8 mouse cellular contexts compared by ENCODE assay signal in the genomic region with DNA sequence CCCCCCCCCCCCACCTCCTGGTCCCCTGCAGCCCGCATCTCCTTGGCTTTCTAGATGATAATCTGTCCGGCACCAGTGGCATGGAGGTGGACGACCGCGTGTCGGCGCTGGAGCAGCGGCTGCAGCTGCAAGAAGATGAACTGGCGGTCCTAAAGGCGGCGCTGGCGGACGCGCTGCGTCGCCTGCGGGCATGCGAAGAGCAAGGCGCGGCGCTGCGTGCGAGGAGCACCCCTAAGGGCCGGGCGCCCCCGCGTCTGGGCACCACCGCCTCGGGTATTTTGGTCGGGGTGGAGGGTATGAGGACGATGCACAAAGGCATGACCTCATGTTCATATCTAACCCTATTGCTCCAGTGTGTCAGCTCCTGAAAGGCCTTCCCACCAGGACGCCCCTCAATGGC. TPM values are rescaled to one million over a fixed set of nuclear protein-coding genes. Genes with fewer than 3 reads are reported as not detected.
DNase-seq lines count a peak whose midpoint lies in the region; ATAC-seq lines count a peak whose summit lies in the region.

No protein-coding gene starts in this region.

- H3K27ac ChIP-seq in limb, embryonic 11.5 days (replicated peaks; ENCODE audit: low read depth, low read length), result no peak overlapping the region

- peaks cover 10% of the 10 kb centered on the region; the same call in 1 of the 2 replicates for H3K4me1 ChIP-seq in limb, embryonic 11.5 days (ENCODE audit: control insufficient read depth, insufficient read depth, low read length)

- H3K9me3 ChIP-seq in limb, embryonic 11.5 days (ENCODE audit: control insufficient read depth, low read length), result no peaks in the 10 kb centered on the region

- WGBS in limb, embryonic 11.5 days, result under 1% methylated on average over 32 of the region's 32 CpGs

- DNase-seq in adrenal gland, adult (ENCODE audit: inconsistent age in 2 of 2, low spot score in 1 of 2), result peak; percentile 79 to 85
- no peak for DNase-seq in adrenal gland, postnatal 4 days (ENCODE audit: low spot score in 2 of 2)
- peak; percentile 72 to 75 for DNase-seq in cerebellum, postnatal 10 days
- DNase-seq in gastrocnemius, postnatal 25 days, result peak; percentile 49
- peak; percentile 80 for DNase-seq in limb, embryonic 11.5 days (ENCODE audit: low spot score)
- peak; percentile 78 for DNase-seq in mesoderm, embryonic 11.5 days (ENCODE audit: low read depth, low spot score)
- peak; percentile 72 for DNase-seq in right cerebral cortex, postnatal 4 days

- peak overlapping the region; percentile 17 for H3K4me3 ChIP-seq in limb, embryonic 11.5 days (ENCODE audit: low read depth, low read length)

- ATAC-seq in inflammation-experienced regulatory T-cells, adult 6 months, result peak; percentile 34
- ATAC-seq in limb, embryonic 11.5 days (ENCODE audit: insufficient number of reproducible peaks, low FRiP score, low TSS enrichment, low read depth), result no peak

- H3K27me3 ChIP-seq in limb, embryonic 11.5 days (ENCODE audit: control insufficient read depth, insufficient read depth, low read length), result peaks cover 51% of the 10 kb centered on the region

- no peak overlapping the region for H3K9ac ChIP-seq in limb, embryonic 11.5 days (ENCODE audit: low read length)

- peak overlapping the region; percentile 42 for H3K4me2 ChIP-seq in limb, embryonic 11.5 days (ENCODE audit: low read depth, severe bottlenecking)

- no peaks in the 10 kb centered on the region for H3K36me3 ChIP-seq in limb, embryonic 11.5 days (ENCODE audit: control insufficient read depth, insufficient read depth, low read length)

RNA-seq across cellular contexts. Expression of a gene that starts 3.0 kb away (rescaled TPM):
- 10 to 100 TPM; 44.8 to 46.7 TPM for total RNA-seq in adrenal gland, postnatal 4 days (2021)
- 1 to 10 TPM; 8.4 to 9.4 TPM for total RNA-seq in gastrocnemius, postnatal 25 days (2021)
- 10 to 100 TPM; 10.2 to 16.5 (median 16.5) TPM for polyA plus RNA-seq in inflammation-experienced regulatory T-cells, adult 6 months (2017; shearing (Covaris generic))
- polyA plus RNA-seq in limb, embryonic 11.5 days (2014; fragmentation: Nextera tagmentation; extraction: Ambion mirVana), result 2.2 and 2.3 TPM in 2 replicates

RNA-seq across cellular contexts. Expression of a gene that starts 13.2 kb away (rescaled TPM):
- total RNA-seq in adrenal gland, postnatal 4 days (2021), result 1 to 10 TPM; 1.9 to 2.5 TPM
- total RNA-seq in gastrocnemius, postnatal 25 days (2021), result not detected
- polyA plus RNA-seq in inflammation-experienced regulatory T-cells, adult 6 months (2017; shearing (Covaris generic)), result not detected
- 0.23 TPM in 1 of 2 replicates, not detected in the other for polyA plus RNA-seq in limb, embryonic 11.5 days (2014; fragmentation: Nextera tagmentation; extraction: Ambion mirVana)

RNA-seq across cellular contexts. Expression of a gene that starts 29.7 kb away (rescaled TPM):
- 100 to 1,000 TPM; 111 to 116 TPM for total RNA-seq in adrenal gland, postnatal 4 days (2021)
- 10 to 100 TPM; 48.2 to 50.0 TPM for total RNA-seq in gastrocnemius, postnatal 25 days (2021)
- 10 to 100 TPM; 73.5 to 94.3 (median 75.9) TPM for polyA plus RNA-seq in inflammation-experienced regulatory T-cells, adult 6 months (2017; shearing (Covaris generic))
- polyA plus RNA-seq in limb, embryonic 11.5 days (2014; fragmentation: Nextera tagmentation; extraction: Ambion mirVana), result 179 and 183 TPM in 2 replicates

RNA-seq across cellular contexts. Expression of a gene that starts 30.1 kb away (rescaled TPM):
- 10 to 100 TPM; 16.1 TPM for total RNA-seq in adrenal gland, postnatal 4 days (2021)
- total RNA-seq in gastrocnemius, postnatal 25 days (2021), result 1 to 10 TPM; 2.3 to 2.5 TPM
- polyA plus RNA-seq in inflammation-experienced regulatory T-cells, adult 6 months (2017; shearing (Covaris generic)), result 10 to 100 TPM in 1 of 3 experiments, 1 to 10 TPM in 2; 7.7 to 10.0 (median 8.5) TPM
- 10.7 and 11.7 TPM in 2 replicates for polyA plus RNA-seq in limb, embryonic 11.5 days (2014; fragmentation: Nextera tagmentation; extraction: Ambion mirVana)

RNA-seq across cellular contexts. Expression of a gene that starts 33.2 kb away (rescaled TPM):
- 1 to 10 TPM; 4.5 to 4.8 TPM for total RNA-seq in adrenal gland, postnatal 4 days (2021)
- total RNA-seq in gastrocnemius, postnatal 25 days (2021), result 1 to 10 TPM; 1.7 to 2.4 TPM
- under 1 TPM in 1 of 3 experiments, not detected in 2; 0.13 TPM for polyA plus RNA-seq in inflammation-experienced regulatory T-cells, adult 6 months (2017; shearing (Covaris generic))
- 8.7 and 10.5 TPM in 2 replicates for polyA plus RNA-seq in limb, embryonic 11.5 days (2014; fragmentation: Nextera tagmentation; extraction: Ambion mirVana)

Comparison
In these comparisons a context has a peak if more than half of its experiments do, and no peak if none do; other contexts are left out.
1. DNase-seq: peak in adrenal gland, adult (2 of 2), cerebellum, postnatal 10 days (2 of 2), gastrocnemius, postnatal 25 days (single experiment), limb, embryonic 11.5 days (single experiment), mesoderm, embryonic 11.5 days (single experiment) and right cerebral cortex, postnatal 4 days (single experiment); none in adrenal gland, postnatal 4 days (0 of 2).
2. RNA of a gene that starts 3.0 kb away (total RNA-seq): 44.8 to 46.7 TPM in adrenal gland, postnatal 4 days; 8.4 to 9.4 TPM in gastrocnemius, postnatal 25 days; every median in the first group is over 4 times any median in the second.